Mouse (Mus musculus): ENCODE measurements around the gene Ddr2. TPM values are rescaled to one million over a fixed set of nuclear protein-coding genes. Genes with fewer than 3 reads are reported as not detected.

The Ddr2 gene
- polyA plus RNA-seq, 1 experiment from 2014 or later = 1.1 TPM

DNA sequence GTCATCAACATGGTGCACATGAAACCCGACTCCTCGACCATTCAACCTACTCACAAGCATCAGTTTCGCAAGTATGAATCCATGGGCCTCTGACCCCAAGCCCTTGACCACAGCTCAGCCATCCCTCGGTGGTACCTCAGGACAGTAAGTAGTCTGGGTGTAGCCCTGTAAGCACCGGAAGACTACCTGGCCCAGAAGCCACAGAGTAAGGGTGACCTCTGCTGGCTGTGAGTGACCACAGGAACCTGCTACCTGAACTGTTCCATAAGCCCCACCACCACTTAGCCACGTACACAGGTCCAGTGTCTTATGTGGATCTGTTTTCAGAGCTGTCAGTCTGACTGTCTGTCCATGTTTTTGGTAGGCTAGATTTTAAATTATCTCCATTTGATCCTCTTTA is 162.9 kb downstream of the Ddr2 start:
- no peak for ATAC-seq (ENCODE audit: insufficient read depth)
- H3K27ac ChIP-seq (replicated peaks) = no peak overlapping the region

GRCm38 (mm10) chr1:169946004-169946403 is 164.6 kb downstream of the Ddr2 start:
- 0 out of 2 replicates have a peak, but pooled peaks cover 3% of the 10 kb centered on the region for H3K36me3 ChIP-seq (replicated peaks)
- H3K27ac ChIP-seq (replicated peaks) = no peak overlapping the region
- no peaks in the 10 kb centered on the region for H3K4me1 ChIP-seq (replicated peaks)
- H3K9ac ChIP-seq = no peak overlapping the region
- H3K4me3 ChIP-seq (replicated peaks) = no peak overlapping the region
- WGBS (ENCODE audit: insufficient replicate concordance) = 49% methylated on average over 3 of the region's 3 CpGs
- no peak overlapping the region for H3K4me2 ChIP-seq
- H3K27me3 ChIP-seq = no peaks in the 10 kb centered on the region
- ATAC-seq (ENCODE audit: insufficient read depth) = no peak
- H3K9me3 ChIP-seq (replicated peaks) = no peaks in the 10 kb centered on the region

More for the DNA sequence above, 162.9 kb downstream of the Ddr2 start:
- Histone ChIP-seq H3K27me3 (no peaks in the 10 kb centered on the region), H3K4me1 (replicated peaks) (no peaks in the 10 kb centered on the region), H3K9me3 (replicated peaks) (no peaks in the 10 kb centered on the region), H3K9ac (no peak overlapping the region), H3K4me2 (no peak overlapping the region), H3K4me3 (replicated peaks) (no peak overlapping the region), H3K36me3 (replicated peaks) (peaks cover 6% of the 10 kb centered on the region; the same call in 1 of the 2 replicates)
- 56% methylated on average over 6 of the region's 6 CpGs for whole genome bisulfite sequencing (ENCODE audit: insufficient replicate concordance)

GRCm38 (mm10) chr1:169939345-169939744 is 171.2 kb downstream of the Ddr2 start:
- Histone ChIP-seq H3K9me3 (replicated peaks) (no peaks in the 10 kb centered on the region), H3K4me3 (replicated peaks) (no peak overlapping the region), H3K27me3 (no peaks in the 10 kb centered on the region), H3K9ac (no peak overlapping the region), H3K4me1 (replicated peaks) (no peaks in the 10 kb centered on the region), H3K36me3 (replicated peaks) (no peaks in the 10 kb centered on the region), H3K27ac (replicated peaks) (no peak overlapping the region), H3K4me2 (no peak overlapping the region)
- ATAC-seq (ENCODE audit: insufficient read depth) = no peak
- WGBS (ENCODE audit: insufficient replicate concordance) = 2% methylated on average over 2 of the region's 2 CpGs

- no peak overlapping the region for H3K4me3 ChIP-seq (replicated peaks)
- no peaks in the 10 kb centered on the region for H3K27me3 ChIP-seq
- H3K9me3 ChIP-seq (replicated peaks) = no peaks in the 10 kb centered on the region
- H3K4me2 ChIP-seq = no peak overlapping the region
- H3K27ac ChIP-seq (replicated peaks) = no peak overlapping the region
- no peak for ATAC-seq (ENCODE audit: insufficient read depth)
- H3K4me1 ChIP-seq (replicated peaks) = no peaks in the 10 kb centered on the region
- H3K36me3 ChIP-seq (replicated peaks) = no peaks in the 10 kb centered on the region
- WGBS (ENCODE audit: insufficient replicate concordance) = 43% methylated on average over 16 of the region's 16 CpGs
- no peak overlapping the region for H3K9ac ChIP-seq
These were observed 176.4 kb downstream of the Ddr2 start for GRCm38 (mm10) chr1:169934005-169934725.

DNA sequence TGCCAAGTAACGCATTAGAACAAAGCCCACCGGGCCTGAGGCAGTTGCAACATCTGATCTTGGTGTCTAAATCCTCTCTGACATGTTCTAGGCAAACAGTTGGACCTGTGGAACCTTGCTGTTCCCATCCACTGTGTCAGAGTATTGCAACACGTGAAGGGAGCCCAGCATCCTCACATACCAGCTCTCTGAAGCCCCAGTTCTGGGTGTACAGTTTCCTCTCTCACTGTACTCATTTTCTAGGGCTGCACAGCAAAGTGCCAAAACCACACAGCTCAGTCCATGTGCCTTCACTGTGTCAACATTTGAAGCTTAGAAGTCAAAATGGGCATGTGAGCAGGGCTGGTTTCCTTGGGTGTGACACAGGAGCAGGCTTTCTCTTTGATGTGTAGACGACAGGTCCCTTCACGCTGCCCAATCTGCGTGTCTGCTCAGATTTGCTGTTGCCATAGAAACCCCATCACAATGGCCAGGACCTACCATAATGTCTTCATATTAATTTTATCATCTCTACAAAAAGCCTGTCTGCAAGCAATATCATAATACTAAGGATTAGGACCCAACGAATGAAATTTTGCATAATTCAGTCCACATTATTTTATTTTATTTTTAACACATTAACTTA is 178.3 kb downstream of the Ddr2 start:
- Histone ChIP-seq H3K36me3 (replicated peaks) (no peaks in the 10 kb centered on the region), H3K4me2 (no peak overlapping the region), H3K4me3 (replicated peaks) (no peak overlapping the region), H3K4me1 (replicated peaks) (no peaks in the 10 kb centered on the region), H3K9ac (no peak overlapping the region), H3K27me3 (no peaks in the 10 kb centered on the region), H3K9me3 (replicated peaks) (no peaks in the 10 kb centered on the region), H3K27ac (replicated peaks) (no peak overlapping the region)
- WGBS (ENCODE audit: insufficient replicate concordance) = 58% methylated on average over 7 of the region's 7 CpGs
- ATAC-seq (ENCODE audit: insufficient read depth) = no peak

GRCm38 (mm10) chr1:169931698-169932097 is 178.9 kb downstream of the Ddr2 start:
- Histone ChIP-seq H3K4me3 (replicated peaks) (no peak overlapping the region), H3K4me1 (replicated peaks) (no peaks in the 10 kb centered on the region), H3K4me2 (no peak overlapping the region), H3K27ac (replicated peaks) (no peak overlapping the region), H3K9ac (no peak overlapping the region), H3K27me3 (no peaks in the 10 kb centered on the region), H3K9me3 (replicated peaks) (no peaks in the 10 kb centered on the region), H3K36me3 (replicated peaks) (no peaks in the 10 kb centered on the region)
- WGBS (ENCODE audit: insufficient replicate concordance) = 60% methylated on average over 7 of the region's 7 CpGs
- ATAC-seq (ENCODE audit: insufficient read depth) = no peak

- Histone ChIP-seq H3K27ac (replicated peaks) (no peak within 1 kb of the TSS), H3K4me3 (replicated peaks) (no peak within 1 kb of the TSS), H3K9me3 (replicated peaks) (no peaks in the 10 kb centered on the region), H3K9ac (no peak within 1 kb of the TSS), H3K36me3 (replicated peaks) (no peaks in the 10 kb centered on the region), H3K4me1 (replicated peaks) (no peaks in the 10 kb centered on the region), H3K27me3 (no peaks in the 10 kb centered on the region), H3K4me2 (no peak within 1 kb of the TSS)
- ATAC-seq (ENCODE audit: insufficient read depth) = no peak
- WGBS (ENCODE audit: insufficient replicate concordance) = 27% methylated on average over 12 of the region's 12 CpGs
These were observed 182.0 kb downstream of the Ddr2 start, which contains the start of gene Ccdc190 for GRCm38 (mm10) chr1:169928454-169928971. Ccdc190 (plus strand) TSS chr1:169928648.

- H3K9me3 ChIP-seq (replicated peaks) = no peaks in the 10 kb centered on the region
- no peaks in the 10 kb centered on the region for H3K4me1 ChIP-seq (replicated peaks)
- H3K36me3 ChIP-seq (replicated peaks) = no peaks in the 10 kb centered on the region
- no peak overlapping the region for H3K4me3 ChIP-seq (replicated peaks)
- no peak overlapping the region for H3K4me2 ChIP-seq
- H3K27me3 ChIP-seq = no peaks in the 10 kb centered on the region
- no peak for ATAC-seq (ENCODE audit: insufficient read depth)
- WGBS (ENCODE audit: insufficient replicate concordance) = 57% methylated on average over 8 of the region's 8 CpGs
- H3K27ac ChIP-seq (replicated peaks) = no peak overlapping the region
- H3K9ac ChIP-seq = no peak overlapping the region
These were observed 182.7 kb downstream of the Ddr2 start for GRCm38 (mm10) chr1:169927753-169928369.

GRCm38 (mm10) chr1:169924567-169924966 is 186.0 kb downstream of the Ddr2 start:
- ATAC-seq (ENCODE audit: insufficient read depth) = no peak
- Histone ChIP-seq H3K27ac (replicated peaks) (no peak overlapping the region), H3K4me2 (no peak overlapping the region), H3K9ac (no peak overlapping the region), H3K4me3 (replicated peaks) (no peak overlapping the region), H3K36me3 (replicated peaks) (no peaks in the 10 kb centered on the region), H3K4me1 (replicated peaks) (no peaks in the 10 kb centered on the region), H3K9me3 (replicated peaks) (no peaks in the 10 kb centered on the region), H3K27me3 (peaks cover 8% of the 10 kb centered on the region)
- 54% methylated on average over 2 of the region's 2 CpGs for WGBS (ENCODE audit: insufficient replicate concordance)

All from liver, embryonic 15.5 days (tissue).